Mouse (Mus musculus) G1E (cell line): ENCODE measurements around the gene Calcoco1.

Experiments
- CTCF ChIP-seq: IDR thresholded peaks from 2 replicates; pipeline ENCODE4 v1.5.1; 2012; ENCODE audit warnings: low read depth, low read length, inconsistent platforms, mixed read lengths
- GATA1 ChIP-seq: IDR thresholded peaks from 2 replicates; pipeline ENCODE4 v1.6.1; 2012; ENCODE audit warnings: borderline replicate concordance, low read length, inconsistent platforms, mixed read lengths
- POLR2AphosphoS5 ChIP-seq: IDR thresholded peaks from 2 replicates; pipeline ENCODE4 v1.6.1; 2012; ENCODE audit warnings: low read depth, low read length, inconsistent platforms; ENCODE audit not compliant: insufficient replicate concordance
- TAL1 ChIP-seq: conservative IDR thresholded peaks from 2 replicates; pipeline ENCODE4 v1.6.1; 2012; ENCODE audit warnings: low read depth, low read length, inconsistent platforms, mixed read lengths

- TF ChIP-seq CTCF (no peak), POLR2AphosphoS5 (no peak), GATA1 (no peak), TAL1 (no peak)
Measured at GRCm38 (mm10) chr15:102744416-102744815, 22.4 kb upstream of the Calcoco1 start.
